Mouse (Mus musculus): ENCODE data around the gene Galnt7. TPM values are rescaled to one million over a fixed set of nuclear protein-coding genes. Genes with fewer than 3 reads are reported as not detected.

Gene Galnt7
- total RNA-seq, 4 experiments from 2014 or later = 11.3 to 14.2 (median 12.7) TPM

- no peak for DNase-seq
Observed at GRCm38 (mm10) chr8:57628787-57629664, 23.8 kb downstream of the Galnt7 start.

GRCm38 (mm10) chr8:57627946-57628786, 24.7 kb downstream of the Galnt7 start:
- no peak for DNase-seq

GRCm38 (mm10) chr8:57623955-57624354, 28.9 kb downstream of the Galnt7 start:
- DNase-seq = no peak

GRCm38 (mm10) chr8:57623051-57623450, 29.8 kb downstream of the Galnt7 start:
- no peak for DNase-seq

GRCm38 (mm10) chr8:57616965-57617364, 35.9 kb downstream of the Galnt7 start:
- no peak for DNase-seq

GRCm38 (mm10) chr8:57615016-57615657, 37.7 kb downstream of the Galnt7 start:
- peak; percentile 81 for DNase-seq

- DNase-seq = peak; percentile 23
Observed at GRCm38 (mm10) chr8:57611419-57611977, 41.3 kb downstream of the Galnt7 start.

GRCm38 (mm10) chr8:57610706-57611418, 42.0 kb downstream of the Galnt7 start:
- DNase-seq = peak; percentile 25

GRCm38 (mm10) chr8:57602511-57602910, 50.3 kb downstream of the Galnt7 start:
- no peak for DNase-seq

GRCm38 (mm10) chr8:57601987-57602418, 50.8 kb downstream of the Galnt7 start:
- DNase-seq = peak; percentile 87

GRCm38 (mm10) chr8:57599813-57600555, 52.8 kb downstream of the Galnt7 start:
- no peak for DNase-seq

- DNase-seq = no peak
Observed at GRCm38 (mm10) chr8:57595853-57596252, 57.0 kb downstream of the Galnt7 start.

- DNase-seq = no peak
Observed at GRCm38 (mm10) chr8:57594175-57594885, 58.5 kb downstream of the Galnt7 start.

GRCm38 (mm10) chr8:57592604-57593003, 60.2 kb downstream of the Galnt7 start:
- DNase-seq = no peak

GRCm38 (mm10) chr8:57591681-57592080, 61.2 kb downstream of the Galnt7 start:
- no peak for DNase-seq

GRCm38 (mm10) chr8:57590015-57590414, 62.8 kb downstream of the Galnt7 start:
- no peak for DNase-seq

- DNase-seq = peak; percentile 49
Observed at GRCm38 (mm10) chr8:57589176-57589575, 63.7 kb downstream of the Galnt7 start.

- DNase-seq = no peak
Observed at GRCm38 (mm10) chr8:57588604-57589003, 64.2 kb downstream of the Galnt7 start.

GRCm38 (mm10) chr8:57586667-57587066, 66.2 kb downstream of the Galnt7 start:
- DNase-seq = no peak

- no peak for DNase-seq
Observed at GRCm38 (mm10) chr8:57585831-57586230, 67.0 kb downstream of the Galnt7 start.

All from adrenal gland, adult 8-10 months (tissue).